Mouse (Mus musculus): Measurements from ENCODE around the gene Gabra5. TPM values are rescaled to one million over a fixed set of nuclear protein-coding genes. Genes with fewer than 3 reads are reported as not detected.

Gabra5 gene
- polyA plus RNA-seq (2012; rRNA removed), result 0.08 TPM in 1 of 2 replicates, not detected in the other

- Histone ChIP-seq H3K27me3 (ENCODE audit: control insufficient read depth, insufficient read depth, low read length) (no peaks in the 10 kb centered on the region), H3K4me1 (replicated peaks; ENCODE audit: control insufficient read depth, insufficient read depth, low read length) (no peaks in the 10 kb centered on the region), H3K36me3 (ENCODE audit: control insufficient read depth, insufficient read depth, low read length) (no peaks in the 10 kb centered on the region), H3K4me3 (ENCODE audit: control insufficient read depth, insufficient read depth, low read length) (no peak within 1 kb of the TSS), H3K27ac (ENCODE audit: control insufficient read depth, insufficient read depth, low read length) (no peak within 1 kb of the TSS)
- DNase-seq, result no peak
- WGBS, result 7% methylated on average over 59 of the region's 59 CpGs
- TF ChIP-seq POLR2A (IDR thresholded peaks at IDR 0.05; ENCODE audit: control insufficient read depth, extremely low read depth, insufficient read depth, low read length, poor library complexity), result no peak
- no peak for TF ChIP-seq CTCF (IDR thresholded peaks at IDR 0.05; ENCODE audit: borderline replicate concordance, control insufficient read depth, extremely low read depth, insufficient read depth, low read length, poor library complexity)
Measured at GRCm38 (mm10) chr7:57509681-57510141, at the start of gene Gabra5. Gabra5 (minus strand) TSS chr7:57510059.

- H3K27ac ChIP-seq (ENCODE audit: control insufficient read depth, insufficient read depth, low read length), result no peak overlapping the region
- DNase-seq, result no peak
- H3K36me3 ChIP-seq (ENCODE audit: control insufficient read depth, insufficient read depth, low read length), result no peaks in the 10 kb centered on the region
- no peaks in the 10 kb centered on the region for H3K27me3 ChIP-seq (ENCODE audit: control insufficient read depth, insufficient read depth, low read length)
- H3K4me3 ChIP-seq (ENCODE audit: control insufficient read depth, insufficient read depth, low read length), result no peak overlapping the region
- no peaks in the 10 kb centered on the region for H3K4me1 ChIP-seq (replicated peaks; ENCODE audit: control insufficient read depth, insufficient read depth, low read length)
- 26% methylated on average over 7 of the region's 7 CpGs for WGBS
- TF ChIP-seq POLR2A (IDR thresholded peaks at IDR 0.05; ENCODE audit: control insufficient read depth, extremely low read depth, insufficient read depth, low read length, poor library complexity) (no peak), CTCF (IDR thresholded peaks at IDR 0.05; ENCODE audit: borderline replicate concordance, control insufficient read depth, extremely low read depth, insufficient read depth, low read length, poor library complexity) (peak; percentile 30; the same call in 1 of the 2 replicates)
Measured at GRCm38 (mm10) chr7:57538565-57538964, 28.7 kb upstream of the Gabra5 start.

GRCm38 (mm10) chr7:57532676-57533075 lies 22.8 kb upstream of the Gabra5 start:
- Histone ChIP-seq H3K4me1 (replicated peaks; ENCODE audit: control insufficient read depth, insufficient read depth, low read length) (no peaks in the 10 kb centered on the region), H3K4me3 (ENCODE audit: control insufficient read depth, insufficient read depth, low read length) (no peak overlapping the region), H3K36me3 (ENCODE audit: control insufficient read depth, insufficient read depth, low read length) (no peaks in the 10 kb centered on the region), H3K27me3 (ENCODE audit: control insufficient read depth, insufficient read depth, low read length) (no peaks in the 10 kb centered on the region), H3K27ac (ENCODE audit: control insufficient read depth, insufficient read depth, low read length) (no peak overlapping the region)
- no peak for DNase-seq
- WGBS, result 80% methylated on average over 10 of the region's 10 CpGs
- TF ChIP-seq POLR2A (IDR thresholded peaks at IDR 0.05; ENCODE audit: control insufficient read depth, extremely low read depth, insufficient read depth, low read length, poor library complexity), result no peak
- TF ChIP-seq CTCF (IDR thresholded peaks at IDR 0.05; ENCODE audit: borderline replicate concordance, control insufficient read depth, extremely low read depth, insufficient read depth, low read length, poor library complexity), result no peak

GRCm38 (mm10) chr7:57529954-57530353 lies 20.1 kb upstream of the Gabra5 start:
- no peak for DNase-seq
- TF ChIP-seq CTCF (IDR thresholded peaks at IDR 0.05; ENCODE audit: borderline replicate concordance, control insufficient read depth, extremely low read depth, insufficient read depth, low read length, poor library complexity) (no peak), POLR2A (IDR thresholded peaks at IDR 0.05; ENCODE audit: control insufficient read depth, extremely low read depth, insufficient read depth, low read length, poor library complexity) (no peak)
- H3K4me3 ChIP-seq (ENCODE audit: control insufficient read depth, insufficient read depth, low read length), result no peak overlapping the region
- no peaks in the 10 kb centered on the region for H3K36me3 ChIP-seq (ENCODE audit: control insufficient read depth, insufficient read depth, low read length)
- no peaks in the 10 kb centered on the region for H3K27me3 ChIP-seq (ENCODE audit: control insufficient read depth, insufficient read depth, low read length)
- H3K4me1 ChIP-seq (replicated peaks; ENCODE audit: control insufficient read depth, insufficient read depth, low read length), result no peaks in the 10 kb centered on the region
- H3K27ac ChIP-seq (ENCODE audit: control insufficient read depth, insufficient read depth, low read length), result no peak overlapping the region
- 90% methylated on average over 8 of the region's 8 CpGs for WGBS

- no peaks in the 10 kb centered on the region for H3K27me3 ChIP-seq (ENCODE audit: control insufficient read depth, insufficient read depth, low read length)
- no peak overlapping the region for H3K4me3 ChIP-seq (ENCODE audit: control insufficient read depth, insufficient read depth, low read length)
- no peak overlapping the region for H3K27ac ChIP-seq (ENCODE audit: control insufficient read depth, insufficient read depth, low read length)
- 18% methylated on average over 4 of the region's 4 CpGs for WGBS
- no peaks in the 10 kb centered on the region for H3K36me3 ChIP-seq (ENCODE audit: control insufficient read depth, insufficient read depth, low read length)
- no peaks in the 10 kb centered on the region for H3K4me1 ChIP-seq (replicated peaks; ENCODE audit: control insufficient read depth, insufficient read depth, low read length)
- DNase-seq, result no peak
- TF ChIP-seq CTCF (IDR thresholded peaks at IDR 0.05; ENCODE audit: borderline replicate concordance, control insufficient read depth, extremely low read depth, insufficient read depth, low read length, poor library complexity), result no peak
Measured at GRCm38 (mm10) chr7:57529451-57529850, 19.6 kb upstream of the Gabra5 start.

- TF ChIP-seq CTCF (IDR thresholded peaks at IDR 0.05; ENCODE audit: borderline replicate concordance, control insufficient read depth, extremely low read depth, insufficient read depth, low read length, poor library complexity) (no peak), POLR2A (IDR thresholded peaks at IDR 0.05; ENCODE audit: control insufficient read depth, extremely low read depth, insufficient read depth, low read length, poor library complexity) (no peak)
- Histone ChIP-seq H3K36me3 (ENCODE audit: control insufficient read depth, insufficient read depth, low read length) (no peaks in the 10 kb centered on the region), H3K4me1 (replicated peaks; ENCODE audit: control insufficient read depth, insufficient read depth, low read length) (no peaks in the 10 kb centered on the region), H3K4me3 (ENCODE audit: control insufficient read depth, insufficient read depth, low read length) (no peak overlapping the region), H3K27me3 (ENCODE audit: control insufficient read depth, insufficient read depth, low read length) (no peaks in the 10 kb centered on the region), H3K27ac (ENCODE audit: control insufficient read depth, insufficient read depth, low read length) (no peak overlapping the region)
- WGBS, result 34% methylated on average over 3 of the region's 3 CpGs
- DNase-seq, result no peak
Measured at GRCm38 (mm10) chr7:57512955-57513354, 3.1 kb upstream of the Gabra5 start.

Data from thymus, adult 2 months (tissue).